Mouse (Mus musculus) spleen, adult 2 months (tissue): ENCODE results near the gene Rab3gap1.

ENCODE experiments used
- CTCF ChIP-seq: fragments of 200-500 bp; IDR thresholded peaks from 2 replicates; pipeline ENCODE4 v1.5.1; 2011; ENCODE audit warnings: mild to moderate bottlenecking, inconsistent platforms; ENCODE audit not compliant: insufficient read depth, insufficient read length, insufficient replicate concordance; ENCODE audit errors: extremely low read depth
- POLR2A ChIP-seq: fragments of 200-500 bp; IDR thresholded peaks from 2 replicates; pipeline ENCODE4 v1.6.1; 2011; ENCODE audit warnings: low read depth, low read length, inconsistent platforms

- TF ChIP-seq CTCF (no peak), POLR2A (no peak)
Observed at GRCm38 (mm10) chr1:127933405-127933804, 64.8 kb downstream of the Rab3gap1 start.
